ENCODE assay signal across 16 mouse cellular contexts in the genomic region with DNA sequence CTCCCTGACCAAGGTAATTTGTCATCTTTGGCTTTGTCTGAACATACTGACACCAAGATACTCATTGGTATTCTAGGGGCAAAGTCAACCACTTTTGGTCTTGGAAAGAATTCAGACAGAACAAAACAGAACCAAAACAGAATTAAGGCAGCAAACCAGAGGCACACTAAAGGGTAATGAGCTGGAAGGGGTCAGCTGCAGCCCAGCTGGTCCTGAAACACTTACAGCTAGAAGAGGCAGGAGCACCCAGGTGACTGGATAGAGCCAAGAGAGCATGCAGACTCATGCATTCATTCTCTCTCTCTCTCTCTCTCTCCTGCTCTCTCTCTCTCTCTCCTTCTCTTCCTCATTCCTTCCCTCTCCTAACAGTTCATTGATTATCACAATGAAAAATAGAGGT. TPM values are rescaled to one million over a fixed set of nuclear protein-coding genes. Genes with fewer than 3 reads are reported as not detected.
A peak's percentile ranks its signal among the peaks of the same experiment; 100 is the strongest.
DNase-seq lines count a peak whose midpoint lies in the region; ATAC-seq and TF ChIP-seq lines count a peak whose summit lies in the region.
"Had no signal": no experiment of that assay in that cellular context is flagged by ENCODE, and none has a peak within 500 bp of the region (broad histone marks: within the 10 kb centered on the region; RNA-seq: fewer than 3 reads in every experiment).

No protein-coding gene starts in this region.

- H3K4me2 ChIP-seq in kidney, embryonic 16.5 days (replicated peaks; ENCODE audit: low read depth, low read length): no peak overlapping the region
- no peak overlapping the region for H3K4me2 ChIP-seq in neural tube, embryonic 13.5 days
- H3K4me2 ChIP-seq: embryonic facial prominence, embryonic 13.5 days; heart, embryonic 15.5 days; kidney, embryonic 15.5 days; lung, embryonic 14.5 days had no signal

- H3K27me3 ChIP-seq in kidney, adult 2 months (replicated peaks; ENCODE audit: control insufficient read depth, insufficient read depth, low read length): no peaks in the 10 kb centered on the region
- H3K27me3 ChIP-seq in kidney, embryonic 16.5 days (ENCODE audit: insufficient read depth, low read length): no peaks in the 10 kb centered on the region
- no peaks in the 10 kb centered on the region for H3K27me3 ChIP-seq in neural tube, embryonic 13.5 days
- H3K27me3 ChIP-seq: CH12.LX; embryonic facial prominence, embryonic 13.5 days; heart, embryonic 15.5 days; kidney, embryonic 15.5 days had no signal

- H3K4me1 ChIP-seq in kidney, adult 2 months (ENCODE audit: control insufficient read depth, insufficient read depth, low read length): peaks cover 5% of the 10 kb centered on the region; the same call in 1 of the 2 replicates
- H3K4me1 ChIP-seq in kidney, embryonic 16.5 days (ENCODE audit: insufficient read depth, low read length): peaks cover 4% of the 10 kb centered on the region; the same call in 1 of the 2 replicates
- H3K4me1 ChIP-seq in brown adipose tissue, adult 24 weeks (ENCODE audit: control insufficient read depth, insufficient read depth, insufficient read length, low read length): peaks cover 16% of the 10 kb centered on the region
- peaks cover 16% of the 10 kb centered on the region for H3K4me1 ChIP-seq in neural tube, embryonic 13.5 days (replicated peaks)
- H3K4me1 ChIP-seq: embryonic facial prominence, embryonic 13.5 days had no signal

- no peaks in the 10 kb centered on the region for H3K36me3 ChIP-seq in kidney, adult 2 months (ENCODE audit: control insufficient read depth, insufficient read depth, low read length)
- no peaks in the 10 kb centered on the region for H3K36me3 ChIP-seq in kidney, embryonic 16.5 days (ENCODE audit: insufficient read depth, low read length)
- H3K36me3 ChIP-seq in neural tube, embryonic 13.5 days: peaks cover 8% of the 10 kb centered on the region; the same call in 1 of the 2 replicates
- H3K36me3 ChIP-seq: embryonic facial prominence, embryonic 13.5 days; heart, embryonic 15.5 days; kidney, embryonic 15.5 days had no signal

- no peak for TF ChIP-seq CTCF in kidney, adult 2 months (conservative IDR thresholded peaks at IDR 0.05; ENCODE audit: insufficient read depth, insufficient read length, low read depth, low read length)

- no peak overlapping the region for H3K9ac ChIP-seq in kidney, embryonic 16.5 days (replicated peaks; ENCODE audit: low read length)
- H3K9ac ChIP-seq in neural tube, embryonic 13.5 days: no peak overlapping the region
- H3K9ac ChIP-seq: embryonic facial prominence, embryonic 13.5 days; heart, embryonic 15.5 days; kidney, embryonic 15.5 days; lung, embryonic 14.5 days had no signal

- intact Hi-C loops in left cerebral cortex, postnatal 36 days (cut with DNase I): no loop called here

- no peak for ATAC-seq in kidney, embryonic 16.5 days (ENCODE audit: low FRiP score, low TSS enrichment)
- ATAC-seq in neural tube, embryonic 13.5 days (ENCODE audit: low read depth): peak; percentile 72; the same call in 1 of the 2 replicates
- ATAC-seq: activated CD4-positive, CD25-positive, alpha-beta regulatory T cell, adult 4 months had no signal

- peak; percentile 42 for DNase-seq in kidney, adult 2 months
- DNase-seq in Muller cell, postnatal 12 days (ENCODE audit: inconsistent ontology term): peak; percentile 79
- no peak for DNase-seq in right cerebral cortex, adult 2 months (ENCODE audit: low spot score in 2 of 2)
- no peak for DNase-seq in left cerebral cortex, postnatal 36 days (ENCODE audit: low spot score in 2 of 2)
- DNase-seq: adrenal gland, postnatal 36 days; liver; lung, embryonic 14.5 days had no signal

- TF ChIP-seq POLR2A in kidney, adult 2 months (IDR thresholded peaks at IDR 0.05; ENCODE audit: low read depth, low read length): no peak

- no peak overlapping the region for H3K4me3 ChIP-seq in kidney, adult 2 months (ENCODE audit: insufficient read depth, low read depth, low read length)
- no peak overlapping the region for H3K4me3 ChIP-seq in kidney, embryonic 16.5 days (ENCODE audit: low read length)
- no peak overlapping the region for H3K4me3 ChIP-seq in brown adipose tissue, adult 24 weeks (ENCODE audit: insufficient read depth, low read depth, low read length)
- no peak overlapping the region for H3K4me3 ChIP-seq in neural tube, embryonic 13.5 days
- H3K4me3 ChIP-seq: embryonic facial prominence, embryonic 13.5 days; heart, embryonic 15.5 days; kidney, embryonic 15.5 days had no signal

- no peak overlapping the region for H3K27ac ChIP-seq in kidney, adult 2 months (ENCODE audit: insufficient read depth, low read depth, low read length)
- H3K27ac ChIP-seq in kidney, embryonic 16.5 days (ENCODE audit: low read length): no peak overlapping the region
- peak overlapping the region; percentile 86 for H3K27ac ChIP-seq in brown adipose tissue, adult 24 weeks (replicated peaks; ENCODE audit: low read depth, low read length)
- H3K27ac ChIP-seq in neural tube, embryonic 13.5 days (replicated peaks): peak overlapping the region; percentile 59
- H3K27ac ChIP-seq: embryonic facial prominence, embryonic 13.5 days; heart, embryonic 15.5 days; kidney, embryonic 15.5 days; macrophage had no signal

- H3K9me3 ChIP-seq in kidney, embryonic 16.5 days (ENCODE audit: low read length): no peaks in the 10 kb centered on the region
- H3K9me3 ChIP-seq in neural tube, embryonic 13.5 days: no peaks in the 10 kb centered on the region
- H3K9me3 ChIP-seq: embryonic facial prominence, embryonic 13.5 days; heart, embryonic 15.5 days; kidney, embryonic 15.5 days had no signal

RNA-seq across cellular contexts. Expression of gene Ndrg3, which starts 15.1 kb away (rescaled TPM):
- polyA plus RNA-seq in kidney, adult 2 months (2012; rRNA removed): 97.8 and 102 TPM in 2 replicates
- polyA plus RNA-seq in kidney, embryonic 16.5 days (2015; fragmentation: Nextera tagmentation; extraction: Ambion mirVana): 57.7 and 57.9 TPM in 2 replicates
- 97.6 and 181 TPM in 2 replicates for polyA plus RNA-seq in brown adipose tissue, adult 24 weeks (2012; ENCODE audit: insufficient read depth, insufficient read length, missing spikeins)
- polyA plus RNA-seq in neural tube, embryonic 13.5 days (2015; fragmentation: Nextera tagmentation; extraction: Ambion mirVana): 85.3 and 88.0 TPM in 2 replicates
- 100 to 1,000 TPM; 495 to 546 TPM for total RNA-seq in left cerebral cortex, postnatal 36 days (2021)

RNA-seq across cellular contexts. Expression of gene Dsn1, which starts 30.2 kb away (rescaled TPM):
- polyA plus RNA-seq in kidney, adult 2 months (2012; rRNA removed): 2.0 and 2.4 TPM in 2 replicates
- polyA plus RNA-seq in kidney, embryonic 16.5 days (2015; fragmentation: Nextera tagmentation; extraction: Ambion mirVana): 37.9 and 40.2 TPM in 2 replicates
- 1.3 TPM in 1 of 2 replicates, not detected in the other for polyA plus RNA-seq in brown adipose tissue, adult 24 weeks (2012; ENCODE audit: insufficient read depth, insufficient read length, missing spikeins)
- 9.9 and 10.3 TPM in 2 replicates for polyA plus RNA-seq in neural tube, embryonic 13.5 days (2015; fragmentation: Nextera tagmentation; extraction: Ambion mirVana)
- total RNA-seq in left cerebral cortex, postnatal 36 days (2021): 1 to 10 TPM; 6.5 to 7.5 TPM

Comparison
In these comparisons a context has a peak if more than half of its experiments do, and no peak if none do; other contexts are left out.
1. DNase-seq: peak in kidney, adult 2 months (single experiment) and Muller cell, postnatal 12 days (single experiment); none in right cerebral cortex, adult 2 months (0 of 2) and left cerebral cortex, postnatal 36 days (0 of 2).
2. H3K27ac ChIP-seq: peak in brown adipose tissue, adult 24 weeks (single experiment) and neural tube, embryonic 13.5 days (single experiment); none in kidney, adult 2 months (single experiment) and kidney, embryonic 16.5 days (single experiment).